Mouse (Mus musculus) megakaryocyte, embryonic 14.5 days (primary cell): ENCODE measurements around the gene Tmc3. TPM values are rescaled to one million over a fixed set of nuclear protein-coding genes. Genes with fewer than 3 reads are reported as not detected.

Experiments used
- H3K27me3 ChIP-seq: replicated peaks from 2 replicates; pipeline ENCODE3; 2012; ENCODE audit warnings: inconsistent platforms
- H3K36me3 ChIP-seq: replicated peaks from 2 replicates; pipeline ENCODE3; 2012; ENCODE audit warnings: low read length, inconsistent platforms, mixed read lengths
- H3K4me1 ChIP-seq: 2 replicates; pipeline ENCODE4 v1.6.1; 2012; ENCODE audit warnings: inconsistent platforms
- H3K4me3 ChIP-seq: replicated peaks from 2 replicates; pipeline ENCODE3; 2012; ENCODE audit warnings: moderate library complexity, mild to moderate bottlenecking, inconsistent platforms
- H3K9me3 ChIP-seq: 2 replicates; pipeline ENCODE4 v1.6.1; 2012; ENCODE audit warnings: inconsistent platforms
- FLI1 ChIP-seq: IDR thresholded peaks from 2 replicates; pipeline ENCODE4 v1.6.1; 2012; ENCODE audit warnings: low read length, inconsistent platforms, mixed read lengths
- GATA1 ChIP-seq: IDR thresholded peaks from 3 replicates; pipeline ENCODE4 v1.6.1; 2012; ENCODE audit warnings: mixed read lengths, low read length, inconsistent platforms, borderline replicate concordance
- polyA plus RNA-seq: library from polyadenylated mRNA; stranded (reverse); fragments of >175 nt; gene quantifications from 2 replicates; pipeline ENCODE4 v1.2.3, GENCODE M21; 2012; ENCODE audit warnings: low replicate concordance; ENCODE audit not compliant: insufficient read depth

Tmc3 gene
- polyA plus RNA-seq, 1 experiment, result 0.15 TPM

GRCm38 (mm10) chr7:83622582-83622981 is 37.9 kb downstream of the Tmc3 start:
- TF ChIP-seq GATA1 (no peak), FLI1 (no peak)
- Histone ChIP-seq H3K27me3 (peaks cover 5% of the 10 kb centered on the region), H3K4me1 (no peaks in the 10 kb centered on the region), H3K9me3 (no peaks in the 10 kb centered on the region), H3K36me3 (peaks cover 4% of the 10 kb centered on the region), H3K4me3 (no peak overlapping the region)

GRCm38 (mm10) chr7:83624065-83624464 is 39.3 kb downstream of the Tmc3 start:
- TF ChIP-seq FLI1, result no peak
- no peak for TF ChIP-seq GATA1

GRCm38 (mm10) chr7:83626557-83627257 is 42.0 kb downstream of the Tmc3 start:
- Histone ChIP-seq H3K27me3 (peaks cover 2% of the 10 kb centered on the region), H3K36me3 (peaks cover 9% of the 10 kb centered on the region), H3K4me1 (peaks cover 9% of the 10 kb centered on the region), H3K9me3 (no peaks in the 10 kb centered on the region), H3K4me3 (no peak overlapping the region)
- TF ChIP-seq GATA1 (no peak), FLI1 (no peak)

More at GRCm38 (mm10) chr7:83624065-83624464, 39.3 kb downstream of the Tmc3 start:
- Histone ChIP-seq H3K4me1 (no peaks in the 10 kb centered on the region), H3K36me3 (peaks cover 9% of the 10 kb centered on the region), H3K4me3 (no peak overlapping the region), H3K9me3 (no peaks in the 10 kb centered on the region), H3K27me3 (peaks cover 5% of the 10 kb centered on the region)

- Histone ChIP-seq H3K36me3 (peaks cover 9% of the 10 kb centered on the region), H3K9me3 (no peaks in the 10 kb centered on the region), H3K27me3 (peaks cover 2% of the 10 kb centered on the region), H3K4me1 (peaks cover 15% of the 10 kb centered on the region), H3K4me3 (no peak overlapping the region)
- no peak for TF ChIP-seq GATA1
- TF ChIP-seq FLI1, result no peak
Observed at GRCm38 (mm10) chr7:83627369-83627768, 42.6 kb downstream of the Tmc3 start.

- peak overlapping the region; percentile 97 for H3K4me3 ChIP-seq
- peaks cover 27% of the 10 kb centered on the region for H3K4me1 ChIP-seq
- TF ChIP-seq FLI1 (no peak), GATA1 (no peak)
- no peaks in the 10 kb centered on the region for H3K27me3 ChIP-seq
- H3K36me3 ChIP-seq, result peaks cover 19% of the 10 kb centered on the region
- H3K9me3 ChIP-seq, result no peaks in the 10 kb centered on the region
Observed at GRCm38 (mm10) chr7:83631073-83631827, 46.5 kb downstream of the Tmc3 start.

GRCm38 (mm10) chr7:83631828-83632681 is 47.3 kb downstream of the Tmc3 start, which contains the start of gene Stard5:
Stard5 (plus strand) TSS chr7:83631959.
- peak within 1 kb of the TSS; percentile 97 for H3K4me3 ChIP-seq

GRCm38 (mm10) chr7:83632682-83633120 is 48.0 kb downstream of the Tmc3 start:
- Histone ChIP-seq H3K4me3 (peak overlapping the region; percentile 97), H3K36me3 (peaks cover 34% of the 10 kb centered on the region), H3K9me3 (no peaks in the 10 kb centered on the region), H3K27me3 (no peaks in the 10 kb centered on the region), H3K4me1 (peaks cover 27% of the 10 kb centered on the region)
- no peak for TF ChIP-seq FLI1

More at GRCm38 (mm10) chr7:83631828-83632681, 47.3 kb downstream of the Tmc3 start, which contains the start of gene Stard5:
- TF ChIP-seq GATA1 (no peak), FLI1 (no peak)
- Histone ChIP-seq H3K9me3 (no peaks in the 10 kb centered on the region), H3K4me1 (peaks cover 27% of the 10 kb centered on the region), H3K27me3 (no peaks in the 10 kb centered on the region), H3K36me3 (peaks cover 27% of the 10 kb centered on the region)

GRCm38 (mm10) chr7:83633856-83634255 is 49.1 kb downstream of the Tmc3 start:
- Histone ChIP-seq H3K27me3 (no peaks in the 10 kb centered on the region), H3K9me3 (no peaks in the 10 kb centered on the region), H3K36me3 (peaks cover 41% of the 10 kb centered on the region), H3K4me3 (no peak overlapping the region), H3K4me1 (peaks cover 27% of the 10 kb centered on the region)
- TF ChIP-seq GATA1, result no peak
- TF ChIP-seq FLI1, result no peak

- TF ChIP-seq GATA1 (no peak), FLI1 (no peak)
Observed at GRCm38 (mm10) chr7:83635726-83636125, 51.0 kb downstream of the Tmc3 start.

More at GRCm38 (mm10) chr7:83635726-83636125, 51.0 kb downstream of the Tmc3 start:
- no peak overlapping the region for H3K4me3 ChIP-seq
- H3K9me3 ChIP-seq, result no peaks in the 10 kb centered on the region
- peaks cover 51% of the 10 kb centered on the region for H3K36me3 ChIP-seq
- peaks cover 33% of the 10 kb centered on the region for H3K4me1 ChIP-seq
- no peaks in the 10 kb centered on the region for H3K27me3 ChIP-seq
